ENCODE assay signal across 8 mouse cellular contexts in the genomic region with DNA sequence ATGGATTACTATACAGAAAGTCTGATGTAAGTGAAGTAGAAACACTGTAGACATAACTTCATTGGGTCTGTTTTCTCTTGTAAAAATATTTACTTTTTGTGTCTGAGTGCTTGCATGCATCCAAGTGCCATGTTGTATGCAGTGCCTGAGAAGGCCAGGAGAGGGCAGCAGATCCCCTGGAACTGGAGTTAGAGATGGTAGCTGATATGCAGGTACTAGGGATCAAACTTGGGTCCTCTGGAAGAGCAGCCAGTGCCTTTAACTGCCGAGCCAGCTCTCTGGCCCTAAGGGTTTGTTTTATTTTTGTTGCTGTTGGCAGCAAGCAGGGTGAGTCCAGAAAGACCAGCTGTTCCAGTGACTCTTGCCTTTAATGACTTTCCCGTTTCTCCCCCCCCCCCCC.
DNase-seq lines count a peak whose midpoint lies in the region; ATAC-seq lines count a peak whose summit lies in the region.
"Had no signal": no experiment of that assay in that cellular context is flagged by ENCODE, and none has a peak within 500 bp of the region (broad histone marks: within the 10 kb centered on the region; RNA-seq: fewer than 3 reads in every experiment).

No protein-coding gene starts in this region.

- no peak overlapping the region for H3K4me3 ChIP-seq in midbrain, embryonic 11.5 days (ENCODE audit: low read depth, low read length)
- H3K4me3 ChIP-seq in midbrain, embryonic 13.5 days (replicated peaks) = no peak overlapping the region
- H3K4me3 ChIP-seq: megakaryocyte, embryonic 14.5 days had no signal

- H3K4me2 ChIP-seq in midbrain, embryonic 11.5 days = no peak overlapping the region
- no peak overlapping the region for H3K4me2 ChIP-seq in midbrain, embryonic 13.5 days (replicated peaks)

- no peak for ATAC-seq in midbrain, embryonic 11.5 days (ENCODE audit: low FRiP score)
- ATAC-seq in midbrain, embryonic 13.5 days = no peak

- no peaks in the 10 kb centered on the region for H3K27me3 ChIP-seq in midbrain, embryonic 11.5 days (ENCODE audit: control insufficient read depth, insufficient read depth, low read length)
- H3K27me3 ChIP-seq in midbrain, embryonic 13.5 days = no peaks in the 10 kb centered on the region
- no peaks in the 10 kb centered on the region for H3K27me3 ChIP-seq in splenic B cell, adult 2 months (ENCODE audit: control insufficient read depth, insufficient read depth, low read length, poor library complexity, severe bottlenecking)
- H3K27me3 ChIP-seq: megakaryocyte, embryonic 14.5 days had no signal

- no peaks in the 10 kb centered on the region for H3K36me3 ChIP-seq in midbrain, embryonic 11.5 days (ENCODE audit: control insufficient read depth, insufficient read depth, low read length)
- H3K36me3 ChIP-seq in midbrain, embryonic 13.5 days = no peaks in the 10 kb centered on the region
- H3K36me3 ChIP-seq in splenic B cell, adult 2 months (ENCODE audit: control insufficient read depth, insufficient read depth, low read length, poor library complexity, severe bottlenecking) = no peaks in the 10 kb centered on the region

- H3K27ac ChIP-seq in midbrain, embryonic 11.5 days (ENCODE audit: low read depth, low read length) = no peak overlapping the region
- H3K27ac ChIP-seq in midbrain, embryonic 13.5 days = no peak overlapping the region

- peak; percentile 91 for DNase-seq in midbrain, embryonic 11.5 days (ENCODE audit: low spot score, missing footprints)
- peak; percentile 72 for DNase-seq in adrenal gland, postnatal 14 days
- peak; percentile 71 for DNase-seq in embryo, embryonic 10.5 days (ENCODE audit: low spot score)
- peak; percentile 46 to 83 for DNase-seq in kidney, postnatal 36 days
- peak; percentile 64 for DNase-seq in lung, postnatal 14 days
- peak; percentile 9 for DNase-seq in splenic B cell, adult 2 months (ENCODE audit: low read depth, low spot score)

- no peaks in the 10 kb centered on the region for H3K4me1 ChIP-seq in midbrain, embryonic 11.5 days (ENCODE audit: control insufficient read depth, insufficient read depth, low read length)
- no peaks in the 10 kb centered on the region for H3K4me1 ChIP-seq in midbrain, embryonic 13.5 days (replicated peaks)
- H3K4me1 ChIP-seq: megakaryocyte, embryonic 14.5 days had no signal

- no peaks in the 10 kb centered on the region for H3K9me3 ChIP-seq in midbrain, embryonic 11.5 days (ENCODE audit: control insufficient read depth, low read length)
- no peaks in the 10 kb centered on the region for H3K9me3 ChIP-seq in midbrain, embryonic 13.5 days
- H3K9me3 ChIP-seq: megakaryocyte, embryonic 14.5 days had no signal

- 78% methylated on average over 2 of the region's 2 CpGs for WGBS in midbrain, embryonic 11.5 days
- WGBS in midbrain, embryonic 13.5 days = 85% methylated on average over 2 of the region's 2 CpGs

- no peak overlapping the region for H3K9ac ChIP-seq in midbrain, embryonic 11.5 days (ENCODE audit: low read length)
- H3K9ac ChIP-seq in midbrain, embryonic 13.5 days (replicated peaks) = no peak overlapping the region

Comparison
In these comparisons a context has a peak if more than half of its experiments do, and no peak if none do; other contexts are left out.
1. DNase-seq: peak in every context shown above with its lines; median percentile 91 in midbrain, embryonic 11.5 days; 72 in adrenal gland, postnatal 14 days; 71 in embryo, embryonic 10.5 days; 64 in kidney, postnatal 36 days; 64 in lung, postnatal 14 days; 9 in splenic B cell, adult 2 months.